ENCODE assay signal across 8 mouse cellular contexts in the genomic region with DNA sequence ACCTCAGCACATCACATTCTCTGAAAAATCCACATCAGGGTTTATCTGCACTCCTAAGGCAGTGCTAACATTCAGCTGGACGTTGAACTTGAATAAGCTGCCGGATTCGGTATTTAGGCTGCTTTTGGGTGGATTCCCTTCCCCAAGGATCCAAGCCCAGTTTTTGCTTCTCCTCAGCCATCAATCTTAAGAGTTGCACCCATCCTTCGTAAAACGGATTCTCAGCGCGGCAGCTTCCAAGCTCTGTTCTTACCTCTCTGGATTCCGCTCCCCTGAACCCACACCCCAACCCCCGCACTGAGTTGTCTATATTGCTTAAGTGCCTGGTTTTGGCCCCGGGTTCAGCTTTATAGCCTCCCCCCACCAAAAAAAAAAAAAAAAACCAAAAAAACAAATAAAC. TPM values are rescaled to one million over a fixed set of nuclear protein-coding genes. Genes with fewer than 3 reads are reported as not detected.
DNase-seq lines count a peak whose midpoint lies in the region; ATAC-seq lines count a peak whose summit lies in the region.

No protein-coding gene starts in this region.

- H3K27ac ChIP-seq in heart, embryonic 10.5 days: peak overlapping the region; percentile 93; the same call in 1 of the 2 replicates
- H3K27ac ChIP-seq in hindbrain, embryonic 16.5 days (ENCODE audit: low read depth, low read length): peak overlapping the region; percentile 100

- peak overlapping the region; percentile 83 for H3K4me2 ChIP-seq in hindbrain, embryonic 16.5 days (ENCODE audit: low read length)

- no peaks in the 10 kb centered on the region for H3K36me3 ChIP-seq in heart, embryonic 10.5 days
- H3K36me3 ChIP-seq in hindbrain, embryonic 16.5 days (ENCODE audit: control insufficient read depth, insufficient read depth, low read length): no peaks in the 10 kb centered on the region

- ATAC-seq in hindbrain, embryonic 16.5 days: no peak
- no peak for ATAC-seq in erythroblast, adult 5-6 weeks (replicated peaks; ENCODE audit: low FRiP score, poor library complexity, severe bottlenecking)

- peak overlapping the region; percentile 98 for H3K9ac ChIP-seq in hindbrain, embryonic 16.5 days (ENCODE audit: low read depth, low read length)

- DNase-seq in heart, embryonic 10.5 days (ENCODE audit: low spot score): no peak
- DNase-seq in heart, adult 11 months: no peak
- DNase-seq in 3T3-L1 (ENCODE audit: low read depth, low spot score): peak; percentile 28
- peak; percentile 54 to 65 for DNase-seq in cerebellum, postnatal 36 days
- DNase-seq in mesoderm, embryonic 11.5 days (ENCODE audit: low read depth, low spot score): peak; percentile 39
- DNase-seq in c-Kit-positive CD71-positive TER-119-positive erythroid progenitor cells, embryonic 14.5 days (ENCODE audit: low spot score): no peak

- peaks cover 38% of the 10 kb centered on the region; the same call in 1 of the 2 replicates for H3K27me3 ChIP-seq in heart, embryonic 10.5 days (ENCODE audit: insufficient read depth, poor library complexity, severe bottlenecking)
- peaks cover 3% of the 10 kb centered on the region for H3K27me3 ChIP-seq in hindbrain, embryonic 16.5 days (replicated peaks; ENCODE audit: control insufficient read depth, insufficient read depth, low read length)

- WGBS in heart, embryonic 10.5 days: 11% methylated on average over 10 of the region's 10 CpGs
- 3% methylated on average over 10 of the region's 10 CpGs for WGBS in hindbrain, embryonic 16.5 days

- H3K4me3 ChIP-seq in heart, embryonic 10.5 days: peak overlapping the region; percentile 90
- peak overlapping the region; percentile 93 for H3K4me3 ChIP-seq in hindbrain, embryonic 16.5 days (ENCODE audit: low read length)

- H3K4me1 ChIP-seq in heart, embryonic 10.5 days: peaks cover 41% of the 10 kb centered on the region
- H3K4me1 ChIP-seq in hindbrain, embryonic 16.5 days (ENCODE audit: control insufficient read depth, insufficient read depth, low read depth, low read length): peaks cover 30% of the 10 kb centered on the region

- no peaks in the 10 kb centered on the region for H3K9me3 ChIP-seq in heart, embryonic 10.5 days
- no peaks in the 10 kb centered on the region for H3K9me3 ChIP-seq in hindbrain, embryonic 16.5 days (ENCODE audit: control insufficient read depth, low read length)

RNA-seq across cellular contexts. Expression of gene Adgrl1, which starts 1.4 kb away (rescaled TPM):
- 8.5 and 12.0 TPM in 2 replicates for polyA plus RNA-seq in heart, embryonic 10.5 days (2016; fragmentation: Nextera tagmentation; extraction: Ambion mirVana)
- polyA plus RNA-seq in hindbrain, embryonic 16.5 days (2015; fragmentation: Nextera tagmentation; extraction: Ambion mirVana): 50.9 and 53.0 TPM in 2 replicates
- total RNA-seq in erythroblast, adult 5-6 weeks (2015; ENCODE audit: low replicate concordance): 0.58 and 1.7 TPM in 2 replicates
- total RNA-seq in erythroblast, adult 5-6 weeks (2017; ENCODE audit: low replicate concordance): 0.09 and 0.14 TPM in 2 replicates

RNA-seq across cellular contexts. Expression of gene Gm10644, which starts 56.5 kb away (rescaled TPM):
- polyA plus RNA-seq in heart, embryonic 10.5 days (2016; fragmentation: Nextera tagmentation; extraction: Ambion mirVana): 0.41 and 0.86 TPM in 2 replicates
- 0.97 and 0.98 TPM in 2 replicates for polyA plus RNA-seq in hindbrain, embryonic 16.5 days (2015; fragmentation: Nextera tagmentation; extraction: Ambion mirVana)
- not detected in 2 replicates for total RNA-seq in erythroblast, adult 5-6 weeks (2015; ENCODE audit: low replicate concordance)
- total RNA-seq in erythroblast, adult 5-6 weeks (2017; ENCODE audit: low replicate concordance): not detected in 2 replicates

RNA-seq across cellular contexts. Expression of gene Asf1b, which starts 56.9 kb away (rescaled TPM):
- 71.5 and 80.8 TPM in 2 replicates for polyA plus RNA-seq in heart, embryonic 10.5 days (2016; fragmentation: Nextera tagmentation; extraction: Ambion mirVana)
- polyA plus RNA-seq in hindbrain, embryonic 16.5 days (2015; fragmentation: Nextera tagmentation; extraction: Ambion mirVana): 9.8 and 14.6 TPM in 2 replicates
- 23.1 and 32.4 TPM in 2 replicates for total RNA-seq in erythroblast, adult 5-6 weeks (2015; ENCODE audit: low replicate concordance)
- total RNA-seq in erythroblast, adult 5-6 weeks (2017; ENCODE audit: low replicate concordance): 26.2 and 32.8 TPM in 2 replicates

Comparison
In these comparisons a context has a peak if more than half of its experiments do, and no peak if none do; other contexts are left out.
1. DNase-seq: peak in 3T3-L1 (single experiment), cerebellum, postnatal 36 days (2 of 2) and mesoderm, embryonic 11.5 days (single experiment); none in heart, embryonic 10.5 days (single experiment), heart, adult 11 months (single experiment) and c-Kit-positive CD71-positive TER-119-positive erythroid progenitor cells, embryonic 14.5 days (single experiment).